Mouse (Mus musculus): ENCODE measurements around the gene Gucy2d. TPM values are rescaled to one million over a fixed set of nuclear protein-coding genes. Genes with fewer than 3 reads are reported as not detected.

Gucy2d gene
- polyA plus RNA-seq, 1 experiment, result not detected

GRCm38 (mm10) chr7:98503951-98504647 is 63.9 kb downstream of the Gucy2d start:
- Histone ChIP-seq H3K4me3 (ENCODE audit: insufficient read depth, low read length) (no peak overlapping the region), H3K4me1 (ENCODE audit: control insufficient read depth, insufficient read depth, low read length) (peaks cover 3% of the 10 kb centered on the region; the same call in 1 of the 2 replicates), H3K27ac (ENCODE audit: insufficient read depth, low read length) (no peak overlapping the region)
- TF ChIP-seq POLR2A (IDR thresholded peaks at IDR 0.05; ENCODE audit: extremely low read depth, insufficient read depth, low read length), result no peak
- no peak for TF ChIP-seq CTCF (IDR thresholded peaks at IDR 0.05; ENCODE audit: extremely low read depth, insufficient read depth, low read length)

- no peak overlapping the region for H3K27ac ChIP-seq (ENCODE audit: insufficient read depth, low read length)
- H3K4me3 ChIP-seq (ENCODE audit: insufficient read depth, low read length), result no peak overlapping the region
- H3K4me1 ChIP-seq (ENCODE audit: control insufficient read depth, insufficient read depth, low read length), result peaks cover 3% of the 10 kb centered on the region; the same call in 1 of the 2 replicates
- TF ChIP-seq POLR2A (IDR thresholded peaks at IDR 0.05; ENCODE audit: extremely low read depth, insufficient read depth, low read length) (no peak), CTCF (IDR thresholded peaks at IDR 0.05; ENCODE audit: extremely low read depth, insufficient read depth, low read length) (no peak)
Measured at GRCm38 (mm10) chr7:98504726-98505314, 64.6 kb downstream of the Gucy2d start.

- H3K4me3 ChIP-seq (ENCODE audit: insufficient read depth, low read length), result no peak overlapping the region
- TF ChIP-seq CTCF (IDR thresholded peaks at IDR 0.05; ENCODE audit: extremely low read depth, insufficient read depth, low read length) (no peak), POLR2A (IDR thresholded peaks at IDR 0.05; ENCODE audit: extremely low read depth, insufficient read depth, low read length) (no peak)
- H3K4me1 ChIP-seq (ENCODE audit: control insufficient read depth, insufficient read depth, low read length), result peaks cover 3% of the 10 kb centered on the region; the same call in 1 of the 2 replicates
- no peak overlapping the region for H3K27ac ChIP-seq (ENCODE audit: insufficient read depth, low read length)
Measured at GRCm38 (mm10) chr7:98505664-98506063, 65.4 kb downstream of the Gucy2d start.

GRCm38 (mm10) chr7:98510961-98511958 is 71.0 kb downstream of the Gucy2d start:
- Histone ChIP-seq H3K27ac (ENCODE audit: insufficient read depth, low read length) (no peak overlapping the region), H3K4me3 (ENCODE audit: insufficient read depth, low read length) (no peak overlapping the region), H3K4me1 (ENCODE audit: control insufficient read depth, insufficient read depth, low read length) (no peaks in the 10 kb centered on the region)
- TF ChIP-seq CTCF (IDR thresholded peaks at IDR 0.05; ENCODE audit: extremely low read depth, insufficient read depth, low read length) (no peak), POLR2A (IDR thresholded peaks at IDR 0.05; ENCODE audit: extremely low read depth, insufficient read depth, low read length) (no peak)

- Histone ChIP-seq H3K27ac (ENCODE audit: insufficient read depth, low read length) (no peak overlapping the region), H3K4me3 (ENCODE audit: insufficient read depth, low read length) (no peak overlapping the region), H3K4me1 (ENCODE audit: control insufficient read depth, insufficient read depth, low read length) (no peaks in the 10 kb centered on the region)
- no peak for TF ChIP-seq CTCF (IDR thresholded peaks at IDR 0.05; ENCODE audit: extremely low read depth, insufficient read depth, low read length)
- TF ChIP-seq POLR2A (IDR thresholded peaks at IDR 0.05; ENCODE audit: extremely low read depth, insufficient read depth, low read length), result no peak
Measured at GRCm38 (mm10) chr7:98513251-98513650, 73.0 kb downstream of the Gucy2d start.

- Histone ChIP-seq H3K27ac (ENCODE audit: insufficient read depth, low read length) (no peak overlapping the region), H3K4me1 (ENCODE audit: control insufficient read depth, insufficient read depth, low read length) (no peaks in the 10 kb centered on the region), H3K4me3 (ENCODE audit: insufficient read depth, low read length) (no peak overlapping the region)
- TF ChIP-seq POLR2A (IDR thresholded peaks at IDR 0.05; ENCODE audit: extremely low read depth, insufficient read depth, low read length) (no peak), CTCF (IDR thresholded peaks at IDR 0.05; ENCODE audit: extremely low read depth, insufficient read depth, low read length) (no peak)
Measured at GRCm38 (mm10) chr7:98522576-98522975, 82.4 kb downstream of the Gucy2d start.

GRCm38 (mm10) chr7:98523070-98523812 is 83.0 kb downstream of the Gucy2d start:
- Histone ChIP-seq H3K4me3 (ENCODE audit: insufficient read depth, low read length) (no peak overlapping the region), H3K4me1 (ENCODE audit: control insufficient read depth, insufficient read depth, low read length) (no peaks in the 10 kb centered on the region), H3K27ac (ENCODE audit: insufficient read depth, low read length) (no peak overlapping the region)
- TF ChIP-seq POLR2A (IDR thresholded peaks at IDR 0.05; ENCODE audit: extremely low read depth, insufficient read depth, low read length), result no peak
- TF ChIP-seq CTCF (IDR thresholded peaks at IDR 0.05; ENCODE audit: extremely low read depth, insufficient read depth, low read length), result no peak

- Histone ChIP-seq H3K27ac (ENCODE audit: insufficient read depth, low read length) (no peak overlapping the region), H3K4me3 (ENCODE audit: insufficient read depth, low read length) (no peak overlapping the region), H3K4me1 (ENCODE audit: control insufficient read depth, insufficient read depth, low read length) (no peaks in the 10 kb centered on the region)
- TF ChIP-seq POLR2A (IDR thresholded peaks at IDR 0.05; ENCODE audit: extremely low read depth, insufficient read depth, low read length) (no peak), CTCF (IDR thresholded peaks at IDR 0.05; ENCODE audit: extremely low read depth, insufficient read depth, low read length) (no peak)
Measured at GRCm38 (mm10) chr7:98523813-98524361, 83.7 kb downstream of the Gucy2d start.

Data from cortical plate, adult 2 months (tissue).